Mouse (Mus musculus) ovary, postnatal 36 days (tissue): ENCODE data around the gene Kansl1l.
A peak's percentile ranks its signal among the peaks of the same experiment; 100 is the strongest.

ENCODE experiments used
- DNase-seq: peaks from one replicate; pipeline ENCODE4 v3.0.0; 2022; ENCODE audit warnings: low spot score, mixed read lengths

Gene Kansl1l

DNA sequence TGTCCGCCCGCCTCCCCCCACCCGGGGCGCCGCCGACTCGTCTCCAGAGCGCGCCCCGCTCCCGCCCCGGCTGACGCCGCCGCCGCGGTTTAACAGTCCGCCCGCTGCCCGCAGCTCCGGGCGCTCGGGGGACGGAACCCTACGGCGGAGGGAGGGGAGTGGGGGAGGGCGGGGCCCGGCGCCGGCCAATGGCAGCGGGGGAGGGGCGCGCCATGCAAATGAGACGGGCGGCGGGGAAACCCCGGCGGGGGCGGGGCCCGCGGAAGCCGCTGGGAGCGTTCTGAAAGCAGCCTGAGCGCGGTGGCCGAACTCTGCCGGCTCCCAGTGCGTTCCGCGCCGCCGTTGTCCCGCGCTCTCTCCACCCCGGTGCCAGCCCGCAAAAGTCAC is at the start of gene Kansl1l:
Gene Kansl1l, minus strand, starts transcription at position 110 of the 387 bp plus-strand sequence.
- DNase-seq = peak; percentile 95

DNA sequence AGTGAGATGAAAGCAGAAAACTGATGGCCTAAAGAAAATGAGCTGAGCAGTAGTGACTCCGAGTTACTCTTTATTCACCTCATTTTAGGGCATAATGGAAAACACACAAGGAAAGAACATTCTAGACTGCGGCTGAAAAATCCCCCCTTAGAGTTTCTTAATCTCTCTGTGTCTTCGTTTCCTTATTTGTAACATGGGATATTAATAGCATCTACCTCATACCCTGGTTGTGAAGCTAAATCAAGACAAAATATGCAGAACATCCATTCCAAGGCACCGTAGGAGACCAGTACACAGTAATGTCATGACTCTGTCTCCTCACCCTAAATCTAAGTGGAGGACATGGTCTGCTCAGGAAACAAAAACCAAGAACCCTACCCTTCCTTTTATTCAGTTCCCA is 48.3 kb upstream of the Kansl1l start:
- DNase-seq = no peak

GRCm38 (mm10) chr1:66863741-66864495 is 46.6 kb upstream of the Kansl1l start:
- DNase-seq = no peak

- DNase-seq = peak; percentile 89
Measured at GRCm38 (mm10) chr1:66862712-66863511, 45.5 kb upstream of the Kansl1l start, which contains the start of gene Acadl. Acadl (minus strand) TSS chr1:66863277.

DNA sequence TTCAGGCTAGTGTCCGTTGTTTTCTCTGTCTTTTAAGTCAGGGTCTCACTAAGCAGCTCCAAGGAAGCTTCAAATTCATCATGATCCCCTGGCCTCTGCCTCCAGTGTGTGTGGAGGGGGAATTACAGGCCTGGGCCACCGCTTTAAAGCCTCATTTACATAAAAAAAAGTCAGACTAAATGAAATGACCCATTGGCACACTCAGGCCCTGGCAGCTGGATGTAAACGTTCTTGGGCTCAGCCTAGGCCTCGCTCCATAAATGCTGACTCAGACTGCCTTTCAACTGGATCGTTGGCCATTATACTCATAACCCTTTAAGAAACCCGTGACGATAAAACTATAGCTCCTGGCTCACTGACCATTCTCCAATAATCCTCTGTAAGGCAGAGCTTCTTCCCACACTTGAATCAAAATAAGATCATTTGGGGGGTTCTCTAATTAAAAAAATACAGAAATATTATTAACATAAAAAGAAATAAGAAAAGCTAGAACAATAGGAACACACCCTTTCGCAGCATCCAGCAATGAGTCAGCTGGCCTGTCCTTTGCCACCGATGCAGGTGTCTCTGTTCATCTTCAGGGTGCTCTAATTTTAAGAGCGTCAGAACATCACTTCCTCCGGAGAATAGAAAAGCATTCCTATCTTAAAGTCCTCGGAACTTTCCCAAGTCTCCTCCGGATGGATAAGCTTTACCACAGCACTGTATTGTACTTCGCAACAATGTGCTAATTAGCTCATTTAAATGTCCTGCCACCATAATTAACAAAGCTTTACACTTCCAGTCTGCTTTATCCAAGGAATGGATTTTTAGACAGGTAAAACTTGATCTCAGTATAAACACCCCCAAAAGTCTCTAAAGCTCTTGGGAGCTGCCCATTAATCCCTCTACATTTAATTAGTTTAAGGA is 44.7 kb upstream of the Kansl1l start:
- no peak for DNase-seq

- DNase-seq = no peak
Measured at GRCm38 (mm10) chr1:66847506-66847905, 30.1 kb upstream of the Kansl1l start.

DNA sequence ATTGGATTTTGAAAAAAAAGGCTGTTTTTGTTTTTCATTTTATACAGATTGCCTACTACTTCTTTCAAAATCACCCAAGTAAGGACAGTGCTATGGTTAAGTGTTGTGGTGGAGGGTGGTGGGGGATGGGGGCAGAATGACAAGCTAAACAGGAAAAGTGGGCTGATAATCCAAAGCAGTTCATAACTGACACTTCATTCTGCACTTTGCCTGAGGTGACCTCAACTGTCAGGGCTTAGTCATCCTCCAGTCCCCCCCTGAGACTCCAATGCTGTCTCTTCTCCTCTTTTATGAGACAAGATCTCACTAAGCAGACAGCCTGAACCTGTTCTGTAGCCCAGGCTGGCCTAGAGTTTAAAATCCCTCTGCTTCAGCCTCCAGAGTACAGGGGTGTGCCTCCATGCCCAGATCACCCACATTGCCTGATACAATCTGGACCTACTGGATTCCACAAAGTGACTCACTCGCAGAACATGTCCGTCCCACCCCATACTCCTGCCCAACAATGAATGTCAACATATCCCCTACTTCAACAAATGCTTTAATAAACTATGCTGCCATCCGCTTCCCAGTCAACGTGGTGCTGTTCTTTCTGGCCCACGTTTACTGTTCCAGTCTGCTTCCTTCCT is 28.4 kb upstream of the Kansl1l start:
- no peak for DNase-seq

GRCm38 (mm10) chr1:66841938-66842337 is 24.6 kb upstream of the Kansl1l start:
- DNase-seq = no peak

DNA sequence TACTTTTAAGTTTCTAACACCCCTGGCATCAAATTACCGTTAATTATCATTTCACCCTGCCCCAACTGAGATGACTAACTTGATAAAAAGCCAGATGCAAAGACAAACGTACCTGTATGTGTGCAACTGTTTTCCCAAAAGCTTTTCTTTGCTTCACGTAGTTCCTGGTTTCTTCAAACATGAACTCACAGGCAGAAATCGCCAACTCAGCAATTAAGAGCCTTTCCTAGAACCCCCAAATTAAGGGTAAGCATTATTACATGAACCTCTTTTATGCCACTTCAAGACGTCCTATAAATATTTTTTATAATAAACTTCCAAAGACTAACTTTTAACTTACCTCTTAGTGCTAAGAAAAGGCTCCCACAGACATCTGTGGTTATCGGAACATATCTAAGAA is 24.1 kb upstream of the Kansl1l start:
- DNase-seq = no peak

GRCm38 (mm10) chr1:66839755-66840438 is 22.5 kb upstream of the Kansl1l start:
- DNase-seq = no peak

- DNase-seq = no peak
Measured at GRCm38 (mm10) chr1:66839135-66839534, 21.8 kb upstream of the Kansl1l start.

- DNase-seq = peak; percentile 61
Measured at GRCm38 (mm10) chr1:66838184-66839042, 21.1 kb upstream of the Kansl1l start.

DNA sequence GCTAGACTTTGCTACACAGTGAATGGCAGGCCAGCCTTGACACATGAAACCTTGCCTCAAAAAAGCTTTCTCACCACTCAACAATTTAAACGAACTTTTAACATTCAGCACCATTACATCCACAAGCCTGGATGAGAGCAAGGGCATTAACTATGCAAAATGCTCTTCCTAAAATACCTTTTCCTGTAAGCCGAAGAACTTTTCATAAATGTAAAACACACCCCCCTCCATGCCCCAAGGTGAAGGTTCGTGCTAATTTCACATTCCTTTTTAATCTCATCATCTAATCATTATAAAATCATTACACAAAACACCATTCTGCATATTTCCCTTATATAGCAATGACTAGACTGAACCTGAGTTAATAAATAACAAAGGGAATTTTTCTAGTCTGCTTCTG is 19.8 kb upstream of the Kansl1l start:
- DNase-seq = no peak

DNA sequence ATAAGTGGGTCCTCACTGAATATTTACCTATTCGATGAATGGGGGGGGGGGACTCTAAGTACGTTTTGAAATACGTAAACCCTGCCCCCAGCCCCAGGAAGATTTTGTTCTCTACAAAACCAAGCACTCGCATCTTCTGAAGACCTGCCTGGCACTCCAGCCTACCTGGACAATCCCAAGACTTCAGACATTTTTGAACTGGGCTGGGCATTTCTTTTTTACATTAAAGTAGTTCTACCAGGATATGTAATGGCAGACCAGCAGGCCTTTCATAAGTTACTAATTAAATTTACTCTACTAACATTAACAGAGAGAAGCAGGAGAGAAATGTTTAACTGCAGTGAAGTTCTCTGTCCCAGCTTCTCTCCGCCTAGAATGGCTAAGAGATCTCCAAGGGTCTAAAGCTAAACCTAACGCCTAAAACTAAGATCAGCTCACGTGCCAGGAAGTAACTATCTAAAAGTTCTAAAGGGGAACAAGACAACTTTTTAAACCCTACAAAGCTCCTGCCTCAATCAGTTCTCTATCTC is 15.3 kb upstream of the Kansl1l start:
- no peak for DNase-seq

GRCm38 (mm10) chr1:66831824-66832600 is 14.7 kb upstream of the Kansl1l start:
- DNase-seq = no peak

DNA sequence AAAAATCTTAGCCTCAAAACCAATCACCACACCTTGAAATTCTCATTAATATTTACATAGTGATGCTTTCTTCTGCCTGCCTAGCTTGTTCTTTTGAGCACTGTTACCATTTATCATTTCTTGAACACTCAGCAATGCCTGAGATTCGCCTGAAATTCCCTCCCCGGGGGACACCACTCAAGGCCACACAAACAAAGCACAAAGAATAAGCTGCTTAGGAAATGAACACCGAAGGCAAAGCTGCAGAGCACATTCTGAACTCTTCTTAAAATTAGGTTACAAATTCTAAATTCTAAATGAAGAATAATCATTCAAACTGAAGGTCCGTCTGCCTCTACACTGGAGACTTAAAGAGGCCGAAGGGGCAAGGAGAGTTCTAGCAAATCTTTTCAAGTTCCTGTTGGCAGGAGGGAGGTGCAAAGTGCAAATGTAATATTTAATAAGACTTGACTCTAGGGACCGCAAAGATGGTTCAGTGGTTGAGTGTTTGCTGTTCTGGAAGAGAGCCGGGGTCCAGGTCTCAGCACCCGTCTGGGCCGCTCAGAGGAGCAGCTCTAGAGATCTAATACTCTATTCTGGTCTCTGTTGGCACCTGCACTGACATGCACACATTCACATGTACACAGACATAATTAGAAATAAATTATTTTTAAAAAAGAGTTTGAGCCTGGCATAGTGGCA is 12.2 kb upstream of the Kansl1l start:
- DNase-seq = no peak

GRCm38 (mm10) chr1:66821966-66822365 is 4.6 kb upstream of the Kansl1l start:
- no peak for DNase-seq

DNA sequence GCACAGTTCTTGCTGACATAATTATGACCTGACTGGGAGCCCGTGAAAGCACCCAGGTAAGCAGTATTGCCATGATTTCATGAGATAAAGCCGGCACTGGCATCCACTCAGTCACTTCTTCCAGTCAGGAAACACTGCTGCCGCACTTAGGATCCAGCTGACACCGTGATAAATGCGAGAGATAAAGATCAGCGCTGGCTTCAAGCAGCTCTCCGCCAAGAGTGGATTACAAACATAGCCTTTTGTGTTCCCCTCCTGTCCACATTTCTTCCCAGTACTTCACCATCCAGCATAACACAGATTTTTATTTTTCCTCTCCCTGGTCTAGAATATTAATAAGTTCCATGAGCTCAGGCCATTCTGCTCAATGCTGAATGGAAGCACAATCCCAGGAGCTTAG is 2.9 kb upstream of the Kansl1l start:
- DNase-seq = no peak
